Mouse (Mus musculus): ENCODE results near the gene Men1.
A peak's percentile ranks its signal among the peaks of the same experiment; 100 is the strongest.

Men1 gene

GRCm38 (mm10) chr19:6372433-6372832, 37.7 kb downstream of the Men1 start:
- DNase-seq, result peak in 1 of 2 experiments; percentile 22

DNA sequence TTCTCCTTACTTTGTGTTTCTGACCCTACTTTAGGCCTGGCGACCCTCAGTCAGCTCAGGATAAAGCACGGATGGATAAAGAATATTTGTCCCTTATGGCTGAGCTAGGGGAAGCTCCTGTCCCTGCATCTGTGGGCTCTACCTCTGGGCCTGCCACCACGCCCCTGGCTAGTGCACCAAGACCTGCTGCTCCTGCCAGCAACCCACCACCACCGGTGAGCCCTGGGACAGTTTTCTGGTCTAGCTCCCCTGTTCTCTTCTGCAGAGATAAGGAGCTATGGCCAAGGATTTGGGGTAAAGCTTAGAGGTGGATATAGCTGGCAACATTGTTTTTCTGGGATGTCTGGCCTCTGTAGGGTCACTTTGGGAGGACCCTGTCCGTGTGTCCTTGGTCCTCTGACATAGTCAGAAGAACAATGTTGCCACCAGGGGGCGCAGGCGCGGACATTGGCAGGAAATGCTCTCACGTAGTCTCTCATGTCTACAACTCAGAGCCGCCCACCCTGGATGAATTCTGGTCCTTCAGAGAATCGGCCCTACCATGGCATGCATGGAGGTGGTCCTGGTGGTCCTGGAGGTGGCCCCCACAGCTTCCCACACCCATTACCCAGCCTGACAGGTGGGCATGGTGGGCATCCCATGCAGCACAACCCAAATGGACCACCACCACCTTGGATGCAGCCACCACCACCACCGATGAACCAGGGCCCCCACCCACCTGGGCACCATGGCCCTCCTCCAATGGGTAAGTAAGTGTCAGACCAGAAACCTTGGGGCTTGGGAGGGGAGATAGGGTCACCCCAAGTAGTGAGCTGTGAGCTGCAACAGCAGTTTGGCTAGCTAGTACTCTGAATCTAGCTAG, 39.0 kb downstream of the Men1 start:
- DNase-seq, result peak; percentile 82 to 87

GRCm38 (mm10) chr19:6374571-6374970, 39.8 kb downstream of the Men1 start:
- DNase-seq, result peak in 1 of 2 experiments; percentile 24

- peak in 1 of 2 experiments; percentile 31 for DNase-seq
These were observed 40.9 kb downstream of the Men1 start for GRCm38 (mm10) chr19:6375423-6376254.

DNA sequence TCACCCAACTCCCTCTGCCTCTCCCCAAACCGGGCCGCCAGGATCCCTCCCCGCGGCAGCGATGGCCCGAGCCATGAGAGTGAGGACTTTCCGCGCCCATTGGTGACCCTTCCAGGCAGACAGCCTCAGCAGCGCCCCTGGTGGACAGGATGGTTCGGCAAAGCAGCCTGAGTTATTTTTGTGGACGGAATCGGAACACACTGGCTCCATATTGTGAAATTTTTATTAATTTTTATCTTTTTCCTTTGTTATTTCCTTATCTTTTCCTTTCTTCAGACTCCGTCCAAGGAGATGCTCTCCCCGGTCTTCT, 41.4 kb downstream of the Men1 start:
- peak; percentile 63 to 75 for DNase-seq

DNA sequence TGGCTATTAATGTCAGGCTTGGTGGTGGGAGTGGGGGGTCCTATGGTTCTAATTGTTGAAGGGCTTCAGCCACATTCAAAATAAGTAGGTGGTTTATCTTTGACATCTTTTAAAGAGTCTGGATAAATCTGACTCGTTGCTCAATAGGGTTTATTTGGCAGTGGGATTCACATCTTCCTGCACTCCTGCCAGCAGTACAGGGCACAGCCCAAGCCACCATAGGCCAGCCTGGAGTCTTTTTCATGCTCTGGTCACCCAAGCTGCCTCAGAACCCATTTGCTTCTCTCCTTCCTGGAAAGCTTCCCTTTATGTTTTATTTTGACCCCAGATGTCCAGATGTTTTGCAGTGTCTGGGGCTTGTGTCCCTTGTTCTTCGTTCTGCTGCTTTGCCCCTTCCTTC, 41.9 kb downstream of the Men1 start:
- DNase-seq, result peak in 1 of 2 experiments; percentile 11

DNA sequence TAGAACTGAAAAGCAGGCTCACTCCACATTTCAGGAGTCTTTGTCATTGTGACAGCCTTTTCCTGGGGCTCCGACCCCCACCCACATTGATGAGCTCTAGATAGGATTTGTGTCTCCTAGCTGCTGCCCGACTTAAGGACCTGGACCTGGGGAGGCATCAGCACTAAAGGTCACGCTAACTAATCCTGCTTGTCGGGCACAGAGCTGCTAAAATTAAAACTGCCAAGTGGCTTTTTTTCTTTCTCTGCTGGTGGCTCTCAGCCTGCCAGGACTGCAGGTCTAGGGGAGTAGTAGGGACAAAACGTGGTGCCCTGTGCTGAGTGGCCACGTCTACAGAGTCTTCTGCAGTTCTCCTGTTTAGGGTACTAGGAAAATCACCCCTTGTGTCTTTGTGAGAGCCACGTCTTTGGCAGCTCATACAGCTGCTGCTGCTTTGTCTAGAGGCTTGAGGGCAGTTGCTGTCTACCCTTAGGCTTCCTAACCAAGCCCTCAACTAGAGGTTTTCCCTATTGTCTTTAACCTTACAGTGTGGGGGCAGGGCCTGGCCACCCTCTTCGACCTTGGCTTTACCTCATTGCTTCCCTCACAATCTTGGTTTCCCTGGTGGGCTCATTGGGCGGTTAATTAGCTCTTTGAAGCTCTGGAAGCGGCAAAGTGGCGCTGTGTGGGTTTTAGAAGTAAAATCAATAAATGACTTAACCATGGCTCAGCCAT, 42.7 kb downstream of the Men1 start:
- peak in 1 of 2 experiments; percentile 14 for DNase-seq

DNA sequence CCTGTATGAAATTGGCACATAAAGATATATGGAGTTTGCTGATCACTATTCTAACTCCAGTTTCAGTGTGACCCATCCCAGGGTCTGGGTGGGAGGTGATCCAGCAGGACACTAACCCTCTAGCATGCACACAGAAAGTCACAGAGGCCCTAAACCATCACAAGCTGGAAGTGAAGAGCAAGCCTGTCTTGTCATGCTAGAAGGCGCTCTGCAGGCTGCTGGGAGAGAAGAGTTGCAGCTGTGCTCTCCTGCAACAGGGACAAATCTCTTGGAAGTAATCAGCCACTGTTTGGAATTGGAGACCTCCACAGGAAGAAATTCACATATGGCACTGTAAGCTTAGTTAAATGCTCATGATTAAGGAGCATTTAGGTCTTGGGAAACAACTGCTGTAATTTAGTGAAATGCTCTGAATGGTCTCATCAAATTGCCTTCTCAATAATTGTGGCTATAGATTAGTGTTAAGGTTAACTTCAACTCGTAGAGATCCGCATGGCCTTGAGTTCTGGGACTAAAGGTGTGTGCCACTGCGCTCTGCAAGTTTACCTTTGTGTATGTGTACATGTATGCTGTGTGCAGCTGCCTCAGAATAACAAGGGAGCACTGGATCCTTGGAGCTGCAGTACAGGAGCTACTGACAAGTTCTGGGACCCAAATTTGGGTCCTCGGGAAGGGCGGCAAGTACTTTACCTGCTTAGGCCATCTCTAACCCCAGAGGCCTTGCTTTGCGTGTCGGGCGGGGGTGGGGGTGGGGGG, 45.8 kb downstream of the Men1 start:
- DNase-seq, result peak in 1 of 2 experiments; percentile 55

GRCm38 (mm10) chr19:6381238-6381637, 46.5 kb downstream of the Men1 start:
- peak in 1 of 2 experiments; percentile 8 for DNase-seq

DNA sequence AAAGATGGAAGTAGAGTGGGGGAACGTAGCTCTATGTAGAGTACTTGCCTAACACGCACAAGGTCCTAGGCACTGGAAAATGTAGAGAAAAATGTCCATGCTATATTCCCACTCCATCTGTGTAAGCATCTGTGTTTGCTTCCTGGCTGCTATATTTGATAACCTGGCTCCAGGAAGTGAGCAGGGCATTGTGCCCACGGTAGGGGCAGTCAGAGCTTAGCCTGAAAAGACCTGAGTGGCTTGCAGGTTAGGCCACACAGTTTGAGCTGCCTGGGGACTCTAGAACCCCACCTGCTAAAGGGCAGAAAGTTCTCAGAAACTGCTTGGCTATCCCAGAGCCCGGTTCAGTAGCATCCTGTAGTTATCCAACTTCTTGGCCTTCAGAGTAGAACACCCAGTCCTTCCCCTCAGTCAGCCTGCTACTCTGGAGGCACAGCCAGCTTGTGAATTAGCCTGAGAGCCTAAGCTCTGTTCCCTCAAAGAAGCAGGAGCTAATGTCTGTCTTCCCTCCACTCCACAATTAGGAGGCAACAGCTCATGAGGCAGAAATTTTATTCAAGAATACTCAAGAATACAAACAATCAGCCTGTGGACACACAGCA, 47.6 kb downstream of the Men1 start:
- DNase-seq, result peak in 1 of 2 experiments; percentile 24

DNA sequence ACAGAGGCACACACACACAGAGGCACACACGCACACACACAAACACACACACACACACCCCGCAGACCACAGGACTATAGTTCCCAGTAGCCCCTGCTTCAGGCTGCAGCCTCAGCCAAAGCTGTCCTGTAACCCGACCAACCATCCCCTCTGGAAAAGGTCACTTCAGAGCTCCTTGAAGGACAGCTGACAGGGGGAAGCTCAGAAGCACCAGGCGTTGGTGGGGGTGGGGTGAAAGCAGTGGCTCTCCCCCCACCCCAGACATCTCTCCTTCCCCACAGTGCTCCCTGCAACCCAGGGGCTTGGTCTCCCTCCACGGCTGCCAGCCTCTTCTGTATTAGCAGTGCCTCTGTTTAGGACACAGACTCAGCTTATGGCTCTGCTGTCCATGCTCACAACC, 48.7 kb downstream of the Men1 start:
- peak in 1 of 2 experiments; percentile 34 for DNase-seq

GRCm38 (mm10) chr19:6384128-6384527, 49.3 kb downstream of the Men1 start, which contains the start of gene Pygm:
Gene Pygm, plus strand, starts transcription at chr19:6384399.
- peak; percentile 83 to 92 for DNase-seq

DNA sequence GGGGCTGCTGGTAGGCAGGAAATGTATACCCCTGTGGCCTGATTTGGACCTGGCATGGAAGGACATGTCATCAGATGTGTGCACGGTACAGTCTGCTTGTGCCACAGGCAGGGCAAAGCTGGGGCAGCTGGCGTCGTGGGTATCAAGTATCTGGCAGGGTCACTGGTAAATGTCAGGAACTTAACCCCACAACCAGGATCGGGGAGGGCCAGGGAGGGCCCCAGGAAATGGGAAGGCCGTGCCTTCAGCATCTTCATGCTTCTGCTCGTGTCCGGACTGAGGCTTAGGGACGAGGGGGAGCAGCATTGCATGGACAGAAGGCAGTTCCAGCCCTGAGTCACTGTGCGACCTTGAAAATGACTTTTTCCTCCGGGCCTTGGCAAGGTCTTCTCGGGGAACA, 50.2 kb downstream of the Men1 start:
- DNase-seq, result peak in 1 of 2 experiments; percentile 24

- peak in 1 of 2 experiments; percentile 18 for DNase-seq
These were observed 50.6 kb downstream of the Men1 start for GRCm38 (mm10) chr19:6385419-6385818.

- no peak for DNase-seq
These were observed 51.0 kb downstream of the Men1 start for GRCm38 (mm10) chr19:6385821-6386220.

- DNase-seq, result peak in 1 of 2 experiments; percentile 25
These were observed 51.5 kb downstream of the Men1 start for GRCm38 (mm10) chr19:6386234-6386633.

DNA sequence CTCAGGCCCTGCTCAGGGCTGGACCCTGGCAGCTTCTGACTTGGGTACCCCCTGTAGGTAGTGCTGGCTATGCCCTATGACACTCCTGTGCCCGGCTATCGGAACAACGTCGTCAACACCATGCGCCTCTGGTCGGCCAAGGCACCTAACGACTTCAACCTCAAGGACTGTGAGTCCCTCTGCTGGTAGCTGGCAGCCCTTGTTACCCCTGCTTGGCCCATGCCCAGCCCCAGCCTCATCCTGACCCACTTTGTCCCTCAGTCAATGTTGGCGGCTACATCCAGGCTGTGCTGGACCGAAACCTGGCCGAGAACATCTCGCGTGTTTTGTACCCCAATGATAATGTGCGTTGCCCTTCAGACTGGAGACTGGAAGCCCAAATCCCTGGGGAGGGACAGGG, 53.2 kb downstream of the Men1 start:
- peak in 1 of 2 experiments; percentile 35 for DNase-seq

GRCm38 (mm10) chr19:6389803-6390202, 55.0 kb downstream of the Men1 start:
- DNase-seq, result peak; percentile 46 to 57

GRCm38 (mm10) chr19:6390251-6390650, 55.5 kb downstream of the Men1 start:
- no peak for DNase-seq
